8 mouse cellular contexts compared by ENCODE assay signal in the genomic region with DNA sequence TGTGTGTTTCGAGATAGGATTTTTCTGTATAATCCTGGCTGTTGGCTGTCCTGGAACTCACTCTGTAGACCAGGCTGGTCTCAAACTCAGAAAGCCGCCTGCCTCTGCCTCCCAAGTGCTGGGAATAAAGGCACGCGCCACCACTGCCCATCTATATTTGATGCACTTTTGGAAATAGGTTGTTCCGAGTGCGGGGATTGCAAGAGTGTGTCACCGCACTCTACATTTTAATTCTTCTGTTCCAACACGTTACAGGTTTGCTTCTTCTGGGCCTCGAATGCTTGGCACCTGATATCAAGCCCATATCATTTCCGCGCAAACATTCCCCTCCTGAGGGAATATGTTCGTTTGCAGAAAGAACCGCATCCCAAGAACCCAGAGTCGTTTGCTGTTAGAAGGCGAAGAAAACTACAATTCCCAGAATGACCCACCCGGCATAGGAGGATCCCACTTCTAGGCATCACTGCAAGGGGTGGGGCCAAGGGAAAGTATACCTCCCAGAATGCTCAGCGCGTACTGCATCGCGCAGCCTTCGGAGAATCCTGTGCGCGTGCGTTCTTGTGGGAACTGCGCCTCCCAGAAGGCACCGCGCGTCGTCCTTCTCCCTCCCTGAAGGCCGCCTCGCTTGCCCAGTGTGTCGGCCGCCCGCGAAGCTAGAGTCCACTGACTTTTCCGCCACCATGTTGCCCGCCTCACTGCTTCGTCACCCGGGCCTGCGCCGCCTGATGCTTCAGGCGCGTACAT. TPM values are rescaled to one million over a fixed set of nuclear protein-coding genes. Genes with fewer than 3 reads are reported as not detected.
DNase-seq lines count a peak whose midpoint lies in the region; ATAC-seq and TF ChIP-seq lines count a peak whose summit lies in the region.

No protein-coding gene starts in this region.

- H3K27me3 ChIP-seq in Patski = no peaks in the 10 kb centered on the region
- peaks cover 28% of the 10 kb centered on the region for H3K27me3 ChIP-seq in hindbrain, embryonic 10.5 days (ENCODE audit: insufficient read depth, poor library complexity, severe bottlenecking)

- peak; percentile 89 for DNase-seq in Patski (ENCODE audit: low read depth, low spot score)
- DNase-seq in cerebellum, adult 9-11 months = peak; percentile 98
- DNase-seq in hindbrain, embryonic 10.5 days (ENCODE audit: low spot score) = peak; percentile 94
- peak; percentile 97 for DNase-seq in layer of hippocampus, adult 9-11 months
- peak; percentile 99 for DNase-seq in lung, postnatal 10 days
- DNase-seq in retina, adult 2 months (ENCODE audit: low read depth, low spot score) = peak; percentile 96
- peak; percentile 90 for DNase-seq in thymus, postnatal 25 days

- peaks cover 37% of the 10 kb centered on the region for H3K36me3 ChIP-seq in hindbrain, embryonic 10.5 days

- TF ChIP-seq CTCF in Patski (IDR thresholded peaks at IDR 0.05) = no peak

- peak overlapping the region; percentile 92 for H3K27ac ChIP-seq in hindbrain, embryonic 10.5 days

- under 1% methylated on average over 43 of the region's 43 CpGs for WGBS in hindbrain, embryonic 10.5 days

- POLR2A ChIA-PET in Patski (lab: Charles Lee) = interaction anchor here (0.6 to 15.5 kb wide), 8 partner anchors 12 to 234 kb away, joined by 3 to 191 read pairs (median 4); a partner anchor contains a TSS

- no peaks in the 10 kb centered on the region for H3K9me3 ChIP-seq in hindbrain, embryonic 10.5 days

- CTCF ChIA-PET in Patski (lab: Charles Lee) = interaction anchor here (1.0 to 5.6 kb wide), 7 partner anchors 12 to 182 kb away, joined by 3 to 58 read pairs (median 6); a partner anchor contains a TSS

- peaks cover 91% of the 10 kb centered on the region for H3K4me1 ChIP-seq in hindbrain, embryonic 10.5 days (replicated peaks)

- in situ Hi-C loops in Patski (cut with MboI; ENCODE audit: low pct_unique_long_range_greater_than_20kb) = loop anchor here (5.0 kb wide), 1 partner anchor 155 kb away; a partner anchor contains a TSS

- H3K4me3 ChIP-seq in hindbrain, embryonic 10.5 days = peak overlapping the region; percentile 99

- ATAC-seq in Patski = peak; percentile 45
- ATAC-seq in frontal cortex, adult (ENCODE audit: low TSS enrichment) = peak; percentile 62

RNA-seq across cellular contexts. Expression of a gene that starts 1.3 kb away (rescaled TPM):
- polyA plus RNA-seq in Patski (2021) = 30.0 TPM
- polyA plus RNA-seq in hindbrain, embryonic 10.5 days (2016; fragmentation: Nextera tagmentation; extraction: Ambion mirVana) = 7.1 and 15.0 TPM in 2 replicates

RNA-seq across cellular contexts. Expression of a gene that starts 3.5 kb away (rescaled TPM):
- 475 TPM for polyA plus RNA-seq in Patski (2021)
- 484 and 504 TPM in 2 replicates for polyA plus RNA-seq in hindbrain, embryonic 10.5 days (2016; fragmentation: Nextera tagmentation; extraction: Ambion mirVana)

RNA-seq across cellular contexts. Expression of a gene that starts 6.1 kb away (rescaled TPM):
- polyA plus RNA-seq in Patski (2021) = 116 TPM
- 22.3 and 24.6 TPM in 2 replicates for polyA plus RNA-seq in hindbrain, embryonic 10.5 days (2016; fragmentation: Nextera tagmentation; extraction: Ambion mirVana)

RNA-seq across cellular contexts. Expression of a gene that starts 23.8 kb away (rescaled TPM):
- 62.1 TPM for polyA plus RNA-seq in Patski (2021)
- 95.3 and 153 TPM in 2 replicates for polyA plus RNA-seq in hindbrain, embryonic 10.5 days (2016; fragmentation: Nextera tagmentation; extraction: Ambion mirVana)

RNA-seq across cellular contexts. Expression of a gene that starts 26.4 kb away (rescaled TPM):
- 140 TPM for polyA plus RNA-seq in Patski (2021)
- 18.5 and 21.1 TPM in 2 replicates for polyA plus RNA-seq in hindbrain, embryonic 10.5 days (2016; fragmentation: Nextera tagmentation; extraction: Ambion mirVana)

Comparison
In these comparisons a context has a peak if more than half of its experiments do, and no peak if none do; other contexts are left out.
1. Peak in every context shown above with its lines: DNase-seq, ATAC-seq, H3K4me3 ChIP-seq and H3K27ac ChIP-seq.